Comparison of ENCODE assay signal across 11 mouse cellular contexts in genomic region chr10:109758921-109759600, GRCm38 (mm10).
DNase-seq lines count a peak whose midpoint lies in the region; ATAC-seq and TF ChIP-seq lines count a peak whose summit lies in the region.
"Had no signal": no experiment of that assay in that cellular context is flagged by ENCODE, and none has a peak within 500 bp of the region (broad histone marks: within the 10 kb centered on the region; RNA-seq: fewer than 3 reads in every experiment).

No protein-coding gene starts in this region.

- H3K36me3 ChIP-seq in forebrain, embryonic 13.5 days (ENCODE audit: poor library complexity, severe bottlenecking) = no peaks in the 10 kb centered on the region
- H3K36me3 ChIP-seq in forebrain, embryonic 12.5 days (replicated peaks) = no peaks in the 10 kb centered on the region
- no peaks in the 10 kb centered on the region for H3K36me3 ChIP-seq in midbrain, embryonic 14.5 days (ENCODE audit: control insufficient read depth, insufficient read depth, low read length)
- H3K36me3 ChIP-seq in midbrain, embryonic 11.5 days (ENCODE audit: control insufficient read depth, insufficient read depth, low read length) = no peaks in the 10 kb centered on the region
- 0 out of 2 replicates have a peak, but pooled peaks cover 2% of the 10 kb centered on the region for H3K36me3 ChIP-seq in midbrain, postnatal 0 days (ENCODE audit: insufficient read depth, low read length)
- no peaks in the 10 kb centered on the region for H3K36me3 ChIP-seq in limb, embryonic 10.5 days
- H3K36me3 ChIP-seq: embryonic facial prominence, embryonic 12.5 days had no signal

- H3K27me3 ChIP-seq in forebrain, embryonic 13.5 days = no peaks in the 10 kb centered on the region
- no peaks in the 10 kb centered on the region for H3K27me3 ChIP-seq in forebrain, embryonic 12.5 days
- no peaks in the 10 kb centered on the region for H3K27me3 ChIP-seq in midbrain, embryonic 14.5 days (ENCODE audit: control insufficient read depth, insufficient read depth, low read length)
- no peaks in the 10 kb centered on the region for H3K27me3 ChIP-seq in midbrain, embryonic 11.5 days (ENCODE audit: control insufficient read depth, insufficient read depth, low read length)
- no peaks in the 10 kb centered on the region for H3K27me3 ChIP-seq in midbrain, postnatal 0 days (ENCODE audit: insufficient read depth, low read length)
- no peaks in the 10 kb centered on the region for H3K27me3 ChIP-seq in limb, embryonic 10.5 days (ENCODE audit: low read depth, poor library complexity, severe bottlenecking)
- H3K27me3 ChIP-seq: embryonic facial prominence, embryonic 12.5 days had no signal

- no peak for TF ChIP-seq CTCF in midbrain, postnatal 0 days (IDR thresholded peaks at IDR 0.05)

- H3K4me2 ChIP-seq in forebrain, embryonic 13.5 days = no peak overlapping the region
- H3K4me2 ChIP-seq in forebrain, embryonic 12.5 days = no peak overlapping the region
- no peak overlapping the region for H3K4me2 ChIP-seq in midbrain, embryonic 14.5 days (ENCODE audit: low read length)
- no peak overlapping the region for H3K4me2 ChIP-seq in midbrain, embryonic 11.5 days
- H3K4me2 ChIP-seq in midbrain, postnatal 0 days (ENCODE audit: low read depth, low read length, poor library complexity, severe bottlenecking) = no peak overlapping the region
- H3K4me2 ChIP-seq: embryonic facial prominence, embryonic 12.5 days had no signal

- H3K4me3 ChIP-seq in forebrain, embryonic 13.5 days = no peak overlapping the region
- H3K4me3 ChIP-seq in forebrain, embryonic 12.5 days (replicated peaks) = no peak overlapping the region
- H3K4me3 ChIP-seq in midbrain, embryonic 14.5 days (replicated peaks; ENCODE audit: low read depth, low read length) = no peak overlapping the region
- H3K4me3 ChIP-seq in midbrain, embryonic 11.5 days (ENCODE audit: low read depth, low read length) = no peak overlapping the region
- no peak overlapping the region for H3K4me3 ChIP-seq in midbrain, postnatal 0 days (ENCODE audit: low read depth, low read length)
- H3K4me3 ChIP-seq in limb, embryonic 10.5 days = no peak overlapping the region
- H3K4me3 ChIP-seq: embryonic facial prominence, embryonic 12.5 days had no signal

- 82% methylated on average over 17 of the region's 17 CpGs for WGBS in forebrain, embryonic 13.5 days
- WGBS in forebrain, embryonic 12.5 days = 81% methylated on average over 17 of the region's 17 CpGs
- WGBS in midbrain, embryonic 14.5 days = 77% methylated on average over 17 of the region's 17 CpGs
- 81% methylated on average over 17 of the region's 17 CpGs for WGBS in midbrain, embryonic 11.5 days
- 80% methylated on average over 17 of the region's 17 CpGs for WGBS in midbrain, postnatal 0 days
- 86% methylated on average over 17 of the region's 17 CpGs for WGBS in limb, embryonic 10.5 days

- no peaks in the 10 kb centered on the region for H3K4me1 ChIP-seq in forebrain, embryonic 13.5 days
- H3K4me1 ChIP-seq in forebrain, embryonic 12.5 days = no peaks in the 10 kb centered on the region
- no peaks in the 10 kb centered on the region for H3K4me1 ChIP-seq in midbrain, embryonic 14.5 days (ENCODE audit: control insufficient read depth, insufficient read depth, low read length)
- H3K4me1 ChIP-seq in midbrain, embryonic 11.5 days (ENCODE audit: control insufficient read depth, insufficient read depth, low read length) = no peaks in the 10 kb centered on the region
- no peaks in the 10 kb centered on the region for H3K4me1 ChIP-seq in midbrain, postnatal 0 days (ENCODE audit: insufficient read depth, low read length)
- H3K4me1 ChIP-seq in limb, embryonic 10.5 days = no peaks in the 10 kb centered on the region
- H3K4me1 ChIP-seq: embryonic facial prominence, embryonic 12.5 days had no signal

- H3K27ac ChIP-seq in forebrain, embryonic 13.5 days = no peak overlapping the region
- no peak overlapping the region for H3K27ac ChIP-seq in forebrain, embryonic 12.5 days
- no peak overlapping the region for H3K27ac ChIP-seq in midbrain, embryonic 14.5 days (replicated peaks; ENCODE audit: low read depth, low read length)
- H3K27ac ChIP-seq in midbrain, embryonic 11.5 days (ENCODE audit: low read depth, low read length) = no peak overlapping the region
- no peak overlapping the region for H3K27ac ChIP-seq in midbrain, postnatal 0 days (ENCODE audit: low read depth, low read length)
- no peak overlapping the region for H3K27ac ChIP-seq in limb, embryonic 10.5 days
- H3K27ac ChIP-seq: embryonic facial prominence, embryonic 12.5 days; liver, embryonic 14.5 days; macrophage had no signal

- ATAC-seq in forebrain, embryonic 13.5 days = peak; percentile 62; the same call in 1 of the 2 replicates
- no peak for ATAC-seq in forebrain, embryonic 12.5 days (ENCODE audit: low FRiP score)
- no peak for ATAC-seq in midbrain, embryonic 14.5 days (ENCODE audit: low FRiP score, low TSS enrichment)
- ATAC-seq in midbrain, embryonic 11.5 days (ENCODE audit: low FRiP score) = no peak
- no peak for ATAC-seq in midbrain, postnatal 0 days (ENCODE audit: low FRiP score)
- no peak for ATAC-seq in megakaryocyte-erythroid progenitor cell, adult 5-6 weeks (replicated peaks; ENCODE audit: low FRiP score, low TSS enrichment, poor library complexity, severe bottlenecking)

- DNase-seq in midbrain, embryonic 14.5 days = peak; percentile 29
- DNase-seq in midbrain, embryonic 11.5 days (ENCODE audit: low spot score, missing footprints) = no peak
- DNase-seq in cerebellum, postnatal 25 days = peak; percentile 66 to 74
- DNase-seq in midbrain, postnatal 0 days (ENCODE audit: low spot score) = peak; percentile 11
- no peak for DNase-seq in limb, embryonic 10.5 days (ENCODE audit: low spot score)

- H3K9ac ChIP-seq in forebrain, embryonic 13.5 days = no peak overlapping the region
- H3K9ac ChIP-seq in forebrain, embryonic 12.5 days = no peak overlapping the region
- no peak overlapping the region for H3K9ac ChIP-seq in midbrain, embryonic 14.5 days (replicated peaks; ENCODE audit: low read length)
- H3K9ac ChIP-seq in midbrain, embryonic 11.5 days (ENCODE audit: low read length) = no peak overlapping the region
- H3K9ac ChIP-seq in midbrain, postnatal 0 days (replicated peaks; ENCODE audit: low read length, poor library complexity, severe bottlenecking) = no peak overlapping the region
- H3K9ac ChIP-seq: embryonic facial prominence, embryonic 12.5 days; liver, embryonic 14.5 days had no signal

- H3K9me3 ChIP-seq in forebrain, embryonic 13.5 days (replicated peaks) = no peaks in the 10 kb centered on the region
- H3K9me3 ChIP-seq in forebrain, embryonic 12.5 days = no peaks in the 10 kb centered on the region
- H3K9me3 ChIP-seq in midbrain, embryonic 14.5 days (ENCODE audit: control insufficient read depth, low read length) = no peaks in the 10 kb centered on the region
- no peaks in the 10 kb centered on the region for H3K9me3 ChIP-seq in midbrain, embryonic 11.5 days (ENCODE audit: control insufficient read depth, low read length)
- no peaks in the 10 kb centered on the region for H3K9me3 ChIP-seq in midbrain, postnatal 0 days (ENCODE audit: low read length)
- no peaks in the 10 kb centered on the region for H3K9me3 ChIP-seq in limb, embryonic 10.5 days (replicated peaks)
- H3K9me3 ChIP-seq: embryonic facial prominence, embryonic 12.5 days had no signal

Comparison
In these comparisons a context has a peak if more than half of its experiments do, and no peak if none do; other contexts are left out.
1. DNase-seq: peak in midbrain, embryonic 14.5 days (single experiment), cerebellum, postnatal 25 days (2 of 2) and midbrain, postnatal 0 days (single experiment); none in midbrain, embryonic 11.5 days (single experiment) and limb, embryonic 10.5 days (single experiment).